ENCODE assay signal across 11 mouse cellular contexts in the genomic region with DNA sequence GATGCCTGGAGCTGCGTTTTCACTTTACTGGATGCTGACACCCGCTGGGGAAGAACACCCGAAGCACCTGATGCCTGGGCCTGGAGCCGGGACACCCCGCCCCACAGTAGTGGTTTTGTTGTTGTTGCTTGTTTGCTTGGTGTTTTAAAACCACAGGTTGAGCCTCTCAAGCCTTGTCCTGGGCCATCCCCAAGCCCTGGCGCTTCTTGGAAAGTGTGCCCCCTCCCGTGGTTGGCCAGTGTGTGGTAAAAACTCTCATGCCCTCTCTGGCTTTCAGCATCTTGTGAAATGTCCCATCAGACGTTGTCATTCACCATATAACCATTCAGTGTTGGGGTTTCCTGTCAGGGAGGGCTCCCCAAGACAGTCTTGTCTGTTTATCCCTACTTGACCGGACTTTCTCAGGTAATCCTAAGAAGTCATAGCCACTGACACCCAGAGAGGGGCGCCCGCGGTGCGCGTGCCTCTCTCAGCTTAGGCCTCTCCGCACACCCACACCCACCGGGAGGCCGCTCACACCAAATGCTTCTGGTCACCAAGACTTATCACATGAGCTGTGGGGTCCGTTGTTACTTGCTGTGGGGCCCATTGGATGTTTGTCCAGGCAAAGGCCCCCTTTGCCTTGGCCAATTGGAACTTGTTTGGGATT. TPM values are rescaled to one million over a fixed set of nuclear protein-coding genes. Genes with fewer than 3 reads are reported as not detected.
DNase-seq lines count a peak whose midpoint lies in the region; ATAC-seq and TF ChIP-seq lines count a peak whose summit lies in the region.
"Had no signal": no experiment of that assay in that cellular context is flagged by ENCODE, and none has a peak within 500 bp of the region (broad histone marks: within the 10 kb centered on the region; RNA-seq: fewer than 3 reads in every experiment).

No protein-coding gene starts in this region.

- no peak overlapping the region for H3K4me3 ChIP-seq in lung, postnatal 0 days (ENCODE audit: low read depth, low read length)
- H3K4me3 ChIP-seq in intestine, embryonic 15.5 days (replicated peaks), result no peak overlapping the region

- no peak for DNase-seq in lung, postnatal 0 days (ENCODE audit: low spot score)
- no peak for DNase-seq in lung, postnatal 10 days
- peak; percentile 63 to 70 for DNase-seq in left cerebral cortex, postnatal 36 days (ENCODE audit: low spot score in 2 of 2)
- DNase-seq in right cerebral cortex, postnatal 25 days, result peak; percentile 66
- DNase-seq in adrenal gland, postnatal 14 days, result no peak
- DNase-seq in T-cell, adult 2 months (ENCODE audit: low spot score), result no peak

- 0 out of 2 replicates have a peak, but pooled peaks have one; percentile 15 for TF ChIP-seq CTCF in lung, postnatal 0 days (IDR thresholded peaks at IDR 0.05)

- H3K4me1 ChIP-seq in lung, postnatal 0 days (ENCODE audit: insufficient read depth, low read depth, low read length), result no peaks in the 10 kb centered on the region
- peaks cover 11% of the 10 kb centered on the region for H3K4me1 ChIP-seq in intestine, embryonic 15.5 days (replicated peaks)

- no peaks in the 10 kb centered on the region for H3K9me3 ChIP-seq in lung, postnatal 0 days (ENCODE audit: low read length)
- no peaks in the 10 kb centered on the region for H3K9me3 ChIP-seq in intestine, embryonic 15.5 days
- H3K9me3 ChIP-seq: limb, embryonic 15.5 days; stomach, embryonic 15.5 days had no signal

- no peak overlapping the region for H3K9ac ChIP-seq in lung, postnatal 0 days (replicated peaks; ENCODE audit: low read depth)
- H3K9ac ChIP-seq in intestine, embryonic 15.5 days, result no peak overlapping the region
- H3K9ac ChIP-seq: limb, embryonic 15.5 days; stomach, embryonic 15.5 days had no signal

- ATAC-seq in lung, postnatal 0 days, result no peak
- ATAC-seq in frontal cortex, adult (ENCODE audit: low TSS enrichment), result peak; percentile 40; the same call in 1 of the 2 replicates
- ATAC-seq in intestine, embryonic 15.5 days, result no peak

- no peaks in the 10 kb centered on the region for H3K36me3 ChIP-seq in lung, postnatal 0 days (ENCODE audit: insufficient read depth, low read length)
- H3K36me3 ChIP-seq in intestine, embryonic 15.5 days, result no peaks in the 10 kb centered on the region
- H3K36me3 ChIP-seq: G1E; limb, embryonic 15.5 days; stomach, embryonic 15.5 days had no signal

- WGBS in lung, postnatal 0 days, result 11% methylated on average over 18 of the region's 18 CpGs
- WGBS in intestine, embryonic 15.5 days, result 14% methylated on average over 18 of the region's 18 CpGs

- no peak for TF ChIP-seq EP300 in lung, postnatal 0 days (IDR thresholded peaks at IDR 0.05)

- intact Hi-C loops in left cerebral cortex, postnatal 36 days (cut with DNase I), result loop anchor here (5.0 kb wide), 4 partner anchors 127 to 617 kb away; no protein-coding TSS in a partner anchor

- no peak overlapping the region for H3K4me2 ChIP-seq in lung, postnatal 0 days (replicated peaks; ENCODE audit: low read depth, low read length)
- no peak overlapping the region for H3K4me2 ChIP-seq in intestine, embryonic 15.5 days (replicated peaks)

- H3K27ac ChIP-seq in lung, postnatal 0 days (ENCODE audit: low read length), result no peak overlapping the region
- no peak overlapping the region for H3K27ac ChIP-seq in intestine, embryonic 15.5 days
- H3K27ac ChIP-seq: limb, embryonic 15.5 days; stomach, embryonic 15.5 days had no signal

- peaks cover 44% of the 10 kb centered on the region for H3K27me3 ChIP-seq in lung, postnatal 0 days (replicated peaks; ENCODE audit: insufficient read depth, low read length)
- H3K27me3 ChIP-seq in intestine, embryonic 15.5 days (replicated peaks), result peaks cover 60% of the 10 kb centered on the region

RNA-seq across cellular contexts. Expression of gene Csmd2, which starts 1.8 kb away (rescaled TPM):
- 0.04 and 0.05 TPM in 2 replicates for polyA plus RNA-seq in lung, postnatal 0 days (2015; fragmentation: Nextera tagmentation; extraction: Ambion mirVana)
- 10 to 100 TPM; 48.3 to 73.3 TPM for total RNA-seq in left cerebral cortex, postnatal 36 days (2021)
- 0.59 and 1.6 TPM in 2 replicates for total RNA-seq in adrenal gland, postnatal 14 days (2021)
- polyA plus RNA-seq in intestine, embryonic 15.5 days (2015; fragmentation: Nextera tagmentation; extraction: Ambion mirVana), result 0.15 and 0.27 TPM in 2 replicates
- polyA plus RNA-seq: G1E had no signal

RNA-seq across cellular contexts. Expression of gene CK137956, which starts 18.7 kb away (rescaled TPM):
- polyA plus RNA-seq in lung, postnatal 0 days (2015; fragmentation: Nextera tagmentation; extraction: Ambion mirVana), result not detected in 2 replicates
- total RNA-seq in left cerebral cortex, postnatal 36 days (2021), result 1 to 10 TPM; 1.3 to 1.8 TPM
- not detected in 2 replicates for total RNA-seq in adrenal gland, postnatal 14 days (2021)
- not detected in 2 replicates for polyA plus RNA-seq in intestine, embryonic 15.5 days (2015; fragmentation: Nextera tagmentation; extraction: Ambion mirVana)
- total RNA-seq: G1E had no signal
- polyA plus RNA-seq: G1E; limb, embryonic 15.5 days; stomach, embryonic 15.5 days had no signal

Comparison
In these comparisons a context has a peak if more than half of its experiments do, and no peak if none do; other contexts are left out.
1. DNase-seq: peak in left cerebral cortex, postnatal 36 days (2 of 2) and right cerebral cortex, postnatal 25 days (single experiment); none in lung, postnatal 0 days (single experiment), lung, postnatal 10 days (single experiment), adrenal gland, postnatal 14 days (single experiment) and T-cell, adult 2 months (single experiment).
2. RNA of gene Csmd2, which starts 1.8 kb away (total RNA-seq): 48.3 to 73.3 TPM in left cerebral cortex, postnatal 36 days; 0.59 to 1.6 TPM in adrenal gland, postnatal 14 days; every median in the first group is over 10 times any median in the second.